Mouse (Mus musculus): ENCODE results near the gene Lrg1.
"Not testable (repeated sequence)": the region's sequence is repeated elsewhere in the genome, so short reads cannot be mapped to it uniquely, and the experiment has no call there.

- not testable (repeated sequence) for TF ChIP-seq ZKSCAN1 (IDR thresholded peaks at IDR 0.05; ENCODE audit: low read depth, low read length); MAFK (IDR thresholded peaks at IDR 0.05; ENCODE audit: borderline replicate concordance, low read depth, low read length); MAX (IDR thresholded peaks at IDR 0.05; ENCODE audit: low read length); SIN3A (IDR thresholded peaks at IDR 0.05; ENCODE audit: low read length); CTCF (IDR thresholded peaks at IDR 0.05 in 2 of 3, conservative IDR thresholded peaks at IDR 0.05 in 1 of 3; ENCODE audit: control insufficient read depth in 1 of 3, insufficient read depth in 1 of 3, low read depth in 2 of 3, low read length in 3 of 3, poor library complexity in 1 of 3, severe bottlenecking in 1 of 3); USF2 (IDR thresholded peaks at IDR 0.05; ENCODE audit: borderline replicate concordance in 1 of 2, insufficient read depth in 1 of 2, low read depth in 1 of 2, low read length in 2 of 2); ELF1 (IDR thresholded peaks at IDR 0.05; ENCODE audit: low read depth, low read length); BHLHE40 (IDR thresholded peaks at IDR 0.05; ENCODE audit: borderline replicate concordance, low read depth, low read length); POLR2A (IDR thresholded peaks at IDR 0.05; ENCODE audit: control insufficient read depth in 1 of 2, insufficient read depth in 1 of 2, low read depth in 1 of 2, low read length in 2 of 2, poor library complexity in 1 of 2); EP300 (IDR thresholded peaks at IDR 0.05; ENCODE audit: low read depth in 1 of 2, low read length in 2 of 2)
Observed at GRCm38 (mm10) chr17:56106436-56106835, 15.4 kb downstream of the Lrg1 start.
